Mouse (Mus musculus) embryonic facial prominence, embryonic 10.5 days (tissue): ENCODE measurements around the gene Olfr671. TPM values are rescaled to one million over a fixed set of nuclear protein-coding genes. Genes with fewer than 3 reads are reported as not detected.
"Not testable (repeated sequence)": the region's sequence is repeated elsewhere in the genome, so short reads cannot be mapped to it uniquely, and the experiment has no call there.

ENCODE experiments used
- DNase-seq: peaks from one replicate; pipeline ENCODE4 v3.0.0-alpha.2; 2017; ENCODE audit warnings: low spot score
- H3K27ac ChIP-seq: fragments of 300-500 bp; sonication (generic); replicated peaks from 2 replicates; pipeline ENCODE4 v1.5.1; 2016; ENCODE audit warnings: mild to moderate bottlenecking
- H3K27me3 ChIP-seq: fragments of 300-500 bp; sonication (generic); replicated peaks from 2 replicates; pipeline ENCODE4 v1.6.1; 2016; ENCODE audit warnings: low read depth, mild to moderate bottlenecking; ENCODE audit not compliant: poor library complexity, severe bottlenecking
- H3K36me3 ChIP-seq: fragments of 300-500 bp; sonication (generic); replicated peaks from 2 replicates; pipeline ENCODE4 v1.6.1; 2016; ENCODE audit warnings: mild to moderate bottlenecking, moderate library complexity
- H3K4me1 ChIP-seq: fragments of 300-500 bp; sonication (generic); 2 replicates; pipeline ENCODE4 v1.6.1; 2016
- H3K4me3 ChIP-seq: fragments of 300-500 bp; sonication (generic); 2 replicates; pipeline ENCODE4 v1.5.1; 2016; ENCODE audit warnings: mild to moderate bottlenecking, moderate library complexity
- H3K9me3 ChIP-seq: fragments of 300-500 bp; sonication (generic); 2 replicates; pipeline ENCODE4 v1.6.1; 2016; ENCODE audit warnings: mild to moderate bottlenecking
- WGBS: fragments of 180-500 bp; shearing (Covaris S2); methylation state at CpG from one replicate; pipeline ENCODE4 v1.1.7; 2016; 5-methylcytosine and 5-hydroxymethylcytosine counted together
- polyA plus RNA-seq: library from polyadenylated mRNA; unstranded; fragments of >200 nt; fragmentation: Nextera tagmentation; extraction: Ambion mirVana; gene quantifications from 2 replicates; pipeline ENCODE4 v1.2.1, GENCODE M21; 2016

The Olfr671 gene
- polyA plus RNA-seq: not detected in 2 replicates

- no peaks in the 10 kb centered on the region for H3K36me3 ChIP-seq
- H3K27me3 ChIP-seq: no peaks in the 10 kb centered on the region
- 0 out of 2 replicates have a peak, but pooled peaks cover 4% of the 10 kb centered on the region for H3K9me3 ChIP-seq
- DNase-seq: no peak
- WGBS: 78% methylated on average over 1 of the region's 1 CpGs
- no peak within 1 kb of the TSS for H3K27ac ChIP-seq
- no peaks in the 10 kb centered on the region for H3K4me1 ChIP-seq
- no peak within 1 kb of the TSS for H3K4me3 ChIP-seq
Observed at GRCm38 (mm10) chr7:104979026-104979425, at the start of gene Olfr671. Olfr671 (minus strand) TSS chr7:104979126.

GRCm38 (mm10) chr7:105028360-105028759 lies 49.4 kb upstream of the Olfr671 start, which contains the start of gene Olfr675:
Olfr675 (minus strand) TSS chr7:105028460.
- Histone ChIP-seq H3K36me3 (no peaks in the 10 kb centered on the region), H3K9me3 (no peaks in the 10 kb centered on the region), H3K27me3 (no peaks in the 10 kb centered on the region), H3K4me3 (no peak within 1 kb of the TSS), H3K4me1 (no peaks in the 10 kb centered on the region), H3K27ac (no peak within 1 kb of the TSS)
- WGBS: 78% methylated on average over 1 of the region's 1 CpGs
- no peak for DNase-seq

- H3K9me3 ChIP-seq: no peaks in the 10 kb centered on the region
- 71% methylated on average over 1 of the region's 1 CpGs for WGBS
- no peaks in the 10 kb centered on the region for H3K27me3 ChIP-seq
- H3K4me3 ChIP-seq: no peak overlapping the region
- H3K4me1 ChIP-seq: no peaks in the 10 kb centered on the region
- no peak for DNase-seq
- H3K27ac ChIP-seq: no peak overlapping the region
- no peaks in the 10 kb centered on the region for H3K36me3 ChIP-seq
Observed at GRCm38 (mm10) chr7:105022530-105022929, 43.6 kb upstream of the Olfr671 start.

GRCm38 (mm10) chr7:105001929-105002328 lies 23.0 kb upstream of the Olfr671 start, which contains the start of gene Olfr672:
Olfr672 (minus strand) TSS chr7:105002029.
- H3K36me3 ChIP-seq: no peaks in the 10 kb centered on the region
- H3K27me3 ChIP-seq: no peaks in the 10 kb centered on the region
- H3K4me3 ChIP-seq: no peak within 1 kb of the TSS
- H3K4me1 ChIP-seq: no peaks in the 10 kb centered on the region
- DNase-seq: no peak
- H3K27ac ChIP-seq: no peak within 1 kb of the TSS
- no peaks in the 10 kb centered on the region for H3K9me3 ChIP-seq

- not testable (repeated sequence) for DNase-seq, H3K36me3 ChIP-seq, H3K9me3 ChIP-seq, H3K27ac ChIP-seq, H3K4me3 ChIP-seq, H3K27me3 ChIP-seq, H3K4me1 ChIP-seq
- WGBS: 79% methylated on average over 2 of the region's 2 CpGs
Observed at GRCm38 (mm10) chr7:104972507-104972906, 6.4 kb downstream of the Olfr671 start.

GRCm38 (mm10) chr7:104962520-104962919 lies 16.4 kb downstream of the Olfr671 start, which contains the start of gene Olfr670:
Olfr670 (minus strand) TSS chr7:104962620.
- Histone ChIP-seq H3K36me3 (no peaks in the 10 kb centered on the region), H3K9me3 (no peaks in the 10 kb centered on the region), H3K4me1 (no peaks in the 10 kb centered on the region), H3K27me3 (no peaks in the 10 kb centered on the region), H3K4me3 (no peak within 1 kb of the TSS), H3K27ac (no peak within 1 kb of the TSS)
- 71% methylated on average over 1 of the region's 1 CpGs for WGBS
- no peak for DNase-seq

GRCm38 (mm10) chr7:104950234-104950633 lies 28.7 kb downstream of the Olfr671 start:
- H3K9me3 ChIP-seq, H3K4me3 ChIP-seq, H3K27ac ChIP-seq, H3K27me3 ChIP-seq, DNase-seq, H3K36me3 ChIP-seq, H3K4me1 ChIP-seq: not testable (repeated sequence)
- 96% methylated on average over 16 of the region's 16 CpGs for WGBS

- H3K4me1 ChIP-seq: no peaks in the 10 kb centered on the region
- H3K36me3 ChIP-seq: no peaks in the 10 kb centered on the region
- 91% methylated on average over 1 of the region's 1 CpGs for WGBS
- H3K9me3 ChIP-seq: no peaks in the 10 kb centered on the region
- H3K4me3 ChIP-seq: no peak within 1 kb of the TSS
- no peak for DNase-seq
- H3K27ac ChIP-seq: no peak within 1 kb of the TSS
- H3K27me3 ChIP-seq: no peaks in the 10 kb centered on the region
Observed at GRCm38 (mm10) chr7:104933940-104934339, 45.0 kb downstream of the Olfr671 start, which contains the start of gene Olfr669. Olfr669 (plus strand) TSS chr7:104934240.

- H3K27ac ChIP-seq: no peak within 1 kb of the TSS
- no peak for DNase-seq
- H3K36me3 ChIP-seq: no peaks in the 10 kb centered on the region
- H3K4me3 ChIP-seq: no peak within 1 kb of the TSS
- H3K27me3 ChIP-seq: no peaks in the 10 kb centered on the region
- H3K4me1 ChIP-seq: no peaks in the 10 kb centered on the region
- no peaks in the 10 kb centered on the region for H3K9me3 ChIP-seq
- 85% methylated on average over 1 of the region's 1 CpGs for WGBS
Observed at GRCm38 (mm10) chr7:104927957-104928356, 51.0 kb downstream of the Olfr671 start, which contains the start of gene Olfr668. Olfr668 (minus strand) TSS chr7:104928057.

Other genes starting within 250 kb of the Olfr671 start
- not detected in 2 replicates for gene Usp17le, start 201.7 kb downstream of the Olfr671 start, polyA plus RNA-seq
- gene Usp17lb, start 136.5 kb downstream of the Olfr671 start, polyA plus RNA-seq: not detected in 2 replicates
- not detected in 2 replicates for gene Usp17la, start 122.1 kb downstream of the Olfr671 start, polyA plus RNA-seq
- gene Olfr665, start 101.1 kb downstream of the Olfr671 start, polyA plus RNA-seq: not detected in 2 replicates
- gene Olfr666, start 83.2 kb downstream of the Olfr671 start, polyA plus RNA-seq: not detected in 2 replicates
- not detected in 2 replicates for gene Olfr667, start 57.6 kb downstream of the Olfr671 start, polyA plus RNA-seq
- not detected in 2 replicates for gene Olfr668, start 51.1 kb downstream of the Olfr671 start, polyA plus RNA-seq
- gene Olfr669, start 44.9 kb downstream of the Olfr671 start, polyA plus RNA-seq: not detected in 2 replicates
- not detected in 2 replicates for gene Olfr670, start 16.5 kb downstream of the Olfr671 start, polyA plus RNA-seq
- not detected in 2 replicates for gene Olfr672, start 22.9 kb upstream of the Olfr671 start, polyA plus RNA-seq
- gene Olfr675, start 49.3 kb upstream of the Olfr671 start, polyA plus RNA-seq: not detected in 2 replicates
- not detected in 2 replicates for gene Olfr676, start 53.6 kb upstream of the Olfr671 start, polyA plus RNA-seq
- gene Olfr677, start 72.2 kb upstream of the Olfr671 start, polyA plus RNA-seq: not detected in 2 replicates
- gene Olfr678, start 85.3 kb upstream of the Olfr671 start, polyA plus RNA-seq: not detected in 2 replicates
- gene Olfr679, start 102.1 kb upstream of the Olfr671 start, polyA plus RNA-seq: 0.05 TPM in 1 of 2 replicates, not detected in the other
- not detected in 2 replicates for gene Olfr680-ps1, start 113.7 kb upstream of the Olfr671 start, polyA plus RNA-seq
- gene Olfr681, start 137.7 kb upstream of the Olfr671 start, polyA plus RNA-seq: not detected in 2 replicates
- gene Olfr683, start 167.9 kb upstream of the Olfr671 start, polyA plus RNA-seq: not detected in 2 replicates
- not detected in 2 replicates for gene Olfr684, start 184.5 kb upstream of the Olfr671 start, polyA plus RNA-seq
- not detected in 2 replicates for gene Olfr685, start 206.9 kb upstream of the Olfr671 start, polyA plus RNA-seq
- gene Olfr686, start 228.4 kb upstream of the Olfr671 start, polyA plus RNA-seq: not detected in 2 replicates